Mouse (Mus musculus): Measurements from ENCODE around the gene Narf.

- TF ChIP-seq CTCF (IDR thresholded peaks at IDR 0.05; ENCODE audit: insufficient read depth, low read depth, low read length) = no peak
- TF ChIP-seq POLR2A (IDR thresholded peaks at IDR 0.05; ENCODE audit: insufficient read depth, low read depth, low read length) = no peak
Measured at GRCm38 (mm10) chr11:121305371-121305770, 68.3 kb downstream of the Narf start.

All from olfactory bulb, adult 2 months (tissue).